19 mouse cellular contexts compared by ENCODE assay signal in genomic region chr3:60916411-60916810, GRCm38 (mm10).
"Had no signal": no experiment of that assay in that cellular context is flagged by ENCODE, and none has a peak within 500 bp of the region (broad histone marks: within the 10 kb centered on the region; RNA-seq: fewer than 3 reads in every experiment).

No protein-coding gene starts in this region.

- H3K4me2 ChIP-seq: lung, embryonic 15.5 days; midbrain, embryonic 11.5 days; midbrain, embryonic 13.5 days; midbrain, embryonic 15.5 days; neural tube, embryonic 12.5 days had no signal

- DNase-seq: liver, postnatal 0 days; lung, adult 2 months; lung, postnatal 14 days; lung, postnatal 36 days; right cerebral cortex, adult 18-20 months; right cerebral cortex, postnatal 25 days; right cerebral cortex, postnatal 4 days; spleen, adult 18-20 months; thymus, adult 18-20 months; thymus, postnatal 14 days; thymus, postnatal 36 days had no signal

- H3K27ac ChIP-seq: lung, embryonic 15.5 days; macrophage; midbrain, embryonic 13.5 days; midbrain, embryonic 15.5 days; neural tube, embryonic 12.5 days had no signal

- H3K36me3 ChIP-seq: lung, embryonic 15.5 days; midbrain, embryonic 13.5 days; midbrain, embryonic 15.5 days; neural tube, embryonic 12.5 days had no signal

- H3K4me3 ChIP-seq: lung, embryonic 15.5 days; megakaryocyte, embryonic 14.5 days; midbrain, embryonic 13.5 days; midbrain, embryonic 15.5 days; neural tube, embryonic 12.5 days had no signal

- H3K27me3 ChIP-seq: lung, embryonic 15.5 days; megakaryocyte, embryonic 14.5 days; midbrain, embryonic 13.5 days; midbrain, embryonic 15.5 days; neural tube, embryonic 12.5 days had no signal

- ATAC-seq: liver, postnatal 0 days; lung, postnatal 0 days; midbrain, embryonic 13.5 days; midbrain, embryonic 15.5 days had no signal

- H3K9ac ChIP-seq: liver, postnatal 0 days; lung, embryonic 15.5 days; midbrain, embryonic 13.5 days; midbrain, embryonic 15.5 days; neural tube, embryonic 12.5 days had no signal

- H3K4me1 ChIP-seq: lung, embryonic 15.5 days; midbrain, embryonic 13.5 days; midbrain, embryonic 15.5 days; neural tube, embryonic 12.5 days had no signal

- H3K9me3 ChIP-seq: lung, embryonic 15.5 days; megakaryocyte, embryonic 14.5 days; midbrain, embryonic 13.5 days; midbrain, embryonic 15.5 days; neural tube, embryonic 12.5 days had no signal
